Mouse (Mus musculus): ENCODE data around the gene Cort. TPM values are rescaled to one million over a fixed set of nuclear protein-coding genes. Genes with fewer than 3 reads are reported as not detected.
"Not testable (repeated sequence)": the region's sequence is repeated elsewhere in the genome, so short reads cannot be mapped to it uniquely, and the experiment has no call there.

Gene Cort
- 1 to 10 TPM in 1 of 2 experiments, under 1 TPM in 1; 0.41 to 1.4 TPM for total RNA-seq (2021)
- long read RNA-seq, experiment 1, result 0 reads
- long read RNA-seq, experiment 2, partial matches to known transcripts, result 0 of 1 reads
- long read RNA-seq, experiment 2, other reads (novel, unspliced or antisense), result 1 of 1 reads

GRCm38 (mm10) chr4:149126663-149127062 lies at the start of gene Cort:
Cort (minus strand) TSS chr4:149126763.
- no peak for DNase-seq (ENCODE audit: low spot score in 2 of 2)

- no peak for DNase-seq (ENCODE audit: low spot score in 2 of 2)
These were observed 47.1 kb upstream of the Cort start for GRCm38 (mm10) chr4:149173661-149174060.

GRCm38 (mm10) chr4:149172666-149173065 lies 46.1 kb upstream of the Cort start:
- DNase-seq (ENCODE audit: low spot score in 2 of 2), result peak; percentile 37 to 74

- DNase-seq (ENCODE audit: low spot score in 2 of 2), result peak in 1 of 2 experiments; percentile 66
These were observed 45.5 kb upstream of the Cort start for GRCm38 (mm10) chr4:149172083-149172482.

GRCm38 (mm10) chr4:149171581-149171981 lies 45.0 kb upstream of the Cort start:
- peak in 1 of 2 experiments; percentile 41 for DNase-seq (ENCODE audit: low spot score in 2 of 2)

GRCm38 (mm10) chr4:149170394-149170931 lies 43.9 kb upstream of the Cort start:
- DNase-seq (ENCODE audit: low spot score in 2 of 2), result no peak

GRCm38 (mm10) chr4:149169926-149170325 lies 43.4 kb upstream of the Cort start:
- not testable (repeated sequence) for DNase-seq (ENCODE audit: low spot score in 2 of 2)

- DNase-seq (ENCODE audit: low spot score in 2 of 2), result no peak
These were observed 41.5 kb upstream of the Cort start for GRCm38 (mm10) chr4:149168016-149168415.

- DNase-seq (ENCODE audit: low spot score in 2 of 2), result peak in 1 of 2 experiments; percentile 40
These were observed 40.5 kb upstream of the Cort start for GRCm38 (mm10) chr4:149166957-149167611.

GRCm38 (mm10) chr4:149166215-149166946 lies 39.8 kb upstream of the Cort start, which contains the start of gene Pgd:
Pgd (minus strand) TSS chr4:149166771.
- DNase-seq (ENCODE audit: low spot score in 2 of 2), result peak; percentile 92 to 96

GRCm38 (mm10) chr4:149164150-149164549 lies 37.6 kb upstream of the Cort start:
- no peak for DNase-seq (ENCODE audit: low spot score in 2 of 2)

- no peak for DNase-seq (ENCODE audit: low spot score in 2 of 2)
These were observed 36.6 kb upstream of the Cort start for GRCm38 (mm10) chr4:149163196-149163595.

- no peak for DNase-seq (ENCODE audit: low spot score in 2 of 2)
These were observed 34.6 kb upstream of the Cort start for GRCm38 (mm10) chr4:149161166-149161565.

- DNase-seq (ENCODE audit: low spot score in 2 of 2), result no peak
These were observed 33.3 kb upstream of the Cort start for GRCm38 (mm10) chr4:149159891-149160290.

- no peak for DNase-seq (ENCODE audit: low spot score in 2 of 2)
These were observed 32.6 kb upstream of the Cort start for GRCm38 (mm10) chr4:149159203-149159602.

- DNase-seq (ENCODE audit: low spot score in 2 of 2), result no peak
These were observed 30.9 kb upstream of the Cort start for GRCm38 (mm10) chr4:149157415-149157973.

- DNase-seq (ENCODE audit: low spot score in 2 of 2), result no peak
These were observed 29.1 kb upstream of the Cort start for GRCm38 (mm10) chr4:149155711-149156110.

GRCm38 (mm10) chr4:149154859-149155258 lies 28.3 kb upstream of the Cort start:
- DNase-seq (ENCODE audit: low spot score in 2 of 2), result no peak

GRCm38 (mm10) chr4:149150721-149151120 lies 24.2 kb upstream of the Cort start:
- DNase-seq (ENCODE audit: low spot score in 2 of 2), result no peak

GRCm38 (mm10) chr4:149150256-149150655 lies 23.7 kb upstream of the Cort start:
- no peak for DNase-seq (ENCODE audit: low spot score in 2 of 2)

GRCm38 (mm10) chr4:149149611-149150010 lies 23.0 kb upstream of the Cort start:
- DNase-seq (ENCODE audit: low spot score in 2 of 2), result no peak

GRCm38 (mm10) chr4:149149196-149149595 lies 22.6 kb upstream of the Cort start:
- no peak for DNase-seq (ENCODE audit: low spot score in 2 of 2)
